Mouse (Mus musculus): ENCODE results near the gene Akap13.
"Not testable (repeated sequence)": the region's sequence is repeated elsewhere in the genome, so short reads cannot be mapped to it uniquely, and the experiment has no call there.

DNA sequence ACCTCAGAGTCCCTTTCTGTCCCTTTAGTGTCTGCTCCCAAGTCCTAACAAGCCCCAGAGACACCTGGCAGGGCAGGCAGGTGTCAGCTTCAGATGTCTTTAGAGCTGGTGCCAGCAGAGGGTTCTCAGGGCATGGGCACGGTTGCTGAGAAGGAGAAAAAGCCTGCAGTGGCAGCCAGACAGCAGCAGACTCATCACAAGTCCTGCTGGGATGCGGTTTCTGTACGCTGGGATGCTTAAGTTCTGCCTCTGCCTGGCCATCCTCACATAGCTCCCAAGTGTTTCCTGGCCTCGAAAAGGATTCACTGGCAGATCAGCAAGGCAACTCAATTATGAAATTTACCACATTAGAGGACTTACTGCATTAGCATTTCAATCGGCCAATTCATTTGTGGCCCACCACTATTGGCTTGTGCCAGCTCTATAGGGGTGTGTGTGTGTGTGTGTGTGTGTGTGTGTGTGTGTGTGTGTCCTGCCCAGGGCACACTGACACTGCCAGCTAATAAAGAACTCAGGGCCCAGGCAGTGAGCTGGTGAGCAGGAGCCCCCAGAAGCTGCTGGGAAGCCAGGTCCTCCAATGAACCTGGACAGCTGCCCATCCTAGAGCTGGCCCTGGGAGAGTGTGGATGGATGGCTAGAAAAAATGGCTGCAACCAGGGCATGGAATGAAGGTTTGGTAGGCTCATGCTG is 311.9 kb downstream of the Akap13 start:
- not testable (repeated sequence) for TF ChIP-seq CTCF (IDR thresholded peaks at IDR 0.05; ENCODE audit: borderline replicate concordance, insufficient read depth, low read length); POLR2A (IDR thresholded peaks at IDR 0.05; ENCODE audit: low read depth, low read length)
